Mouse (Mus musculus): Measurements from ENCODE around the gene Dhcr24. TPM values are rescaled to one million over a fixed set of nuclear protein-coding genes. Genes with fewer than 3 reads are reported as not detected.

The Dhcr24 gene
- polyA plus RNA-seq, 1 experiment from 2014 or later = 5.3 TPM

GRCm38 (mm10) chr4:106630333-106631220, 69.7 kb downstream of the Dhcr24 start:
- Histone ChIP-seq H3K9ac (no peak overlapping the region), H3K4me2 (replicated peaks) (peak overlapping the region; percentile 20; the same call in 1 of the 2 replicates), H3K9me3 (no peaks in the 10 kb centered on the region), H3K4me3 (no peak overlapping the region), H3K4me1 (peaks cover 30% of the 10 kb centered on the region), H3K27me3 (replicated peaks) (0 out of 2 replicates have a peak, but pooled peaks cover 4% of the 10 kb centered on the region), H3K36me3 (no peaks in the 10 kb centered on the region), H3K27ac (peak overlapping the region; percentile 60)
- ATAC-seq (ENCODE audit: low FRiP score, low read depth) = peak; percentile 80
- WGBS = 24% methylated on average over 14 of the region's 14 CpGs

DNA sequence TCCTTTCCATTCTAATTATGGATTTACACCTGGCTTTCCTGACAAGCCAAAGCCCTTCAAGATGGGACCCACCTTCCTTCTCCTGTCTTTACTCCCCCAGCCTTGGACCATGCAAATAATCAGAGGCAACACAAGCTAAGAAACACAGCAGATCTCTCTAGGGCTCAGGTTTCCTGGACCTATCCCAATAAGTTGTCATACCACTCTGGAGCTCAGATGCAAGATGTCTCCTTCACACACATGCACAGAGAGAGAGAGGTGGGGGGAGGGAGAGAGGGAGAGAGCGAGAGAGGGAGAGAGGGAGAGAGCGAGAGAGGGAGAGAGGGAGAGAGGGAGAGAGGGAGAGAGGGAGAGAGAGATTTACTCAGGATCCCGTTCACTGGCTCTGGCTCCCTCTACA, 71.5 kb downstream of the Dhcr24 start:
- H3K4me1 ChIP-seq = peaks cover 26% of the 10 kb centered on the region
- H3K27me3 ChIP-seq (replicated peaks) = no peaks in the 10 kb centered on the region
- no peak for ATAC-seq (ENCODE audit: low FRiP score, low read depth)
- WGBS = 62% methylated on average over 1 of the region's 3 CpGs
- H3K27ac ChIP-seq = no peak overlapping the region
- H3K9ac ChIP-seq = no peak overlapping the region
- H3K4me3 ChIP-seq = no peak overlapping the region
- no peaks in the 10 kb centered on the region for H3K9me3 ChIP-seq
- H3K4me2 ChIP-seq (replicated peaks) = no peak overlapping the region
- H3K36me3 ChIP-seq = no peaks in the 10 kb centered on the region

DNA sequence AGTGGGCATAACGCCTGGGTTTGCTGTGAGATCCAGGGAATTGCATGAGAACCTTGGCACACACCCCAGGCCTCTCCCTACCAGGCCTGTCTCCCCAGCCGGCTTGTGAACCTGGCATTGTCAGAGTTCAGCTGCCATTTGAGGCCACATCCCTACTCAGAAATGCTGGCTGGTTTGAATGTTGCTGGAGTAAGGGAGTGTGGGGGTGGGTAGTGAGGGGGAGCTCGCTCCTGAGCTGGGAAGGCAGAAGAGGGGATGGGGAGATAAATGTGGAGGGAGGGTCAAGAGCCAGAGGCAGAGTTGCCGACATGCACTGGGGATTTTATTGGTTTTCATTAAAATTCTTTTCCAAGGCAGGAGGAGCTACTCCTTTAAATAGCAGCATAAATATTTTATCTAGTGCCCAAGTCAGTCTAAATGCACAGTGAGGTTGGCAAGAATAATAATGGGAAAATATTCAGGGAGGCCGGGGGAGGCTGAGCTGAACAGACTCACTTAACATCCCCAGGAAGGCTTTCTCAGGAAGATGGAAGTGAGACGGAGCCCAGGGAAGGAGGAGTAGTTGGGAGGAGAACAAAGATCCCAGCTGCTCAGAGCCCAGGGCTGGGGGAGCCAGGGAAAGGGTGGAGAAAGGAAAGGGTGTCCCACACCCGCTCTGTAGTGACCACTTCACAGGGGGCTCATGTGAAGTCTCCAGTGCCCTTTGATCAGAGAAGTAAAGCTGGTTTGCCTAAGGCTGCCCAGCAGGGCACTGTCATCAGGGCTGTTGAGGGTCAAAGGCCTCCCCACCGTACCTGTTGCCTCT, 72.6 kb downstream of the Dhcr24 start:
- Histone ChIP-seq H3K36me3 (no peaks in the 10 kb centered on the region), H3K27me3 (replicated peaks) (no peaks in the 10 kb centered on the region), H3K4me3 (no peak overlapping the region), H3K27ac (peak overlapping the region; percentile 50), H3K4me1 (peaks cover 26% of the 10 kb centered on the region), H3K9me3 (no peaks in the 10 kb centered on the region), H3K4me2 (replicated peaks) (peak overlapping the region; percentile 20; the same call in 1 of the 2 replicates), H3K9ac (no peak overlapping the region)
- 24% methylated on average over 8 of the region's 8 CpGs for whole genome bisulfite sequencing
- ATAC-seq (ENCODE audit: low FRiP score, low read depth) = 0 out of 2 replicates have a peak, but pooled peaks have one; percentile 35

DNA sequence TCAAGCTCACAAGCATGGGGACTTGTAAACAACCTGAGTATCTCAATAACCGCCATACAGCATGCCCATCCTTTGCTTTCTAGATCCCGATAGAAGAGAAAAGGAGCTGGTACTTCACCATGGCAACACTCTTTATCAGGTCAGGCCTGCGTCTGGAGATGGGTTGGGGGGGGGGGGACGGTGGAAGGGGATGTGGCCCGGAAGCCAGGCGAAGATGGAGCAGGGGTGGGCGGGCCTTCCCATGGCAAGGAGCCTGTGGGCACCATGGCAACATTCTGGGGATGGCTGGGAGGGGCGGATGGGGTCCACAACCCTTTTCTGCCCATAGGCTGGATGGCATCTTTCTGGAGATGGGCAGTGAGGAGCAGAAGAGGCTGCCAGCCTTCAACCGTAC, 73.2 kb downstream of the Dhcr24 start:
- 42% methylated on average over 9 of the region's 9 CpGs for WGBS
- Histone ChIP-seq H3K4me3 (no peak overlapping the region), H3K27me3 (replicated peaks) (no peaks in the 10 kb centered on the region), H3K36me3 (no peaks in the 10 kb centered on the region), H3K4me2 (replicated peaks) (peak overlapping the region; percentile 20; the same call in 1 of the 2 replicates), H3K9ac (no peak overlapping the region), H3K9me3 (no peaks in the 10 kb centered on the region), H3K4me1 (peaks cover 26% of the 10 kb centered on the region), H3K27ac (peak overlapping the region; percentile 50)
- ATAC-seq (ENCODE audit: low FRiP score, low read depth) = no peak

Other genes starting within 250 kb of the Dhcr24 start
- 10.2 and 11.9 TPM in 2 replicates for gene Usp24, start 244.8 kb upstream of the Dhcr24 start, polyA plus RNA-seq (2016; fragmentation: Nextera tagmentation; extraction: Ambion mirVana)
- gene Pcsk9, start 96.7 kb upstream of the Dhcr24 start, polyA plus RNA-seq (2016; fragmentation: Nextera tagmentation; extraction: Ambion mirVana) = 1.2 and 1.6 TPM in 2 replicates
- not detected in 2 replicates for gene Bsnd, start 68.8 kb upstream of the Dhcr24 start, polyA plus RNA-seq (2016; fragmentation: Nextera tagmentation; extraction: Ambion mirVana)
- gene Lexm, start 56.2 kb downstream of the Dhcr24 start, polyA plus RNA-seq (2016; fragmentation: Nextera tagmentation; extraction: Ambion mirVana) = 0.23 TPM in 2 replicates
- gene Ttc22, start 61.4 kb downstream of the Dhcr24 start, polyA plus RNA-seq (2016; fragmentation: Nextera tagmentation; extraction: Ambion mirVana) = 1.1 and 1.8 TPM in 2 replicates
- 10.1 and 11.8 TPM in 2 replicates for gene Pars2, start 90.0 kb downstream of the Dhcr24 start, polyA plus RNA-seq (2016; fragmentation: Nextera tagmentation; extraction: Ambion mirVana)
- 98.2 and 106 TPM in 2 replicates for gene Ttc4, start 117.9 kb downstream of the Dhcr24 start, polyA plus RNA-seq (2016; fragmentation: Nextera tagmentation; extraction: Ambion mirVana)
- gene Mroh7, start 169.9 kb downstream of the Dhcr24 start, polyA plus RNA-seq (2016; fragmentation: Nextera tagmentation; extraction: Ambion mirVana) = 0.27 and 0.34 TPM in 2 replicates
- gene Fam151a, start 172.9 kb downstream of the Dhcr24 start, polyA plus RNA-seq (2016; fragmentation: Nextera tagmentation; extraction: Ambion mirVana) = not detected in 2 replicates
- 1.5 TPM in 2 replicates for gene Acot11, start 244.0 kb downstream of the Dhcr24 start, polyA plus RNA-seq (2016; fragmentation: Nextera tagmentation; extraction: Ambion mirVana)